Mouse (Mus musculus) cerebellum, adult 2 months (tissue): Measurements from ENCODE around the gene Foxl2.

ENCODE experiments used
- CTCF ChIP-seq: fragments of 200-500 bp; IDR thresholded peaks from 2 replicates; pipeline ENCODE4 v1.5.1; 2011; ENCODE audit warnings: low read depth, mild to moderate bottlenecking, control low read depth, low read length, moderate library complexity, borderline replicate concordance; ENCODE audit not compliant: insufficient read depth
- POLR2A ChIP-seq: fragments of 200-500 bp; IDR thresholded peaks from 2 replicates; pipeline ENCODE4 v1.6.1; 2011; ENCODE audit warnings: low read length, control low read depth, borderline replicate concordance; ENCODE audit not compliant: insufficient read depth

- TF ChIP-seq POLR2A = peak; percentile 89
- no peak for TF ChIP-seq CTCF
These were observed 30.9 kb downstream of the Foxl2 start, which contains the start of gene Faim for GRCm38 (mm10) chr9:98985800-98986475.
